Mouse (Mus musculus): ENCODE data around the gene Pramef12. TPM values are rescaled to one million over a fixed set of nuclear protein-coding genes. Genes with fewer than 3 reads are reported as not detected.

Pramef12 gene
- not detected in 2 replicates for polyA plus RNA-seq (2012; ENCODE audit: insufficient read depth, insufficient read length, missing spikeins)

GRCm38 (mm10) chr4:144408290-144408689, at the start of gene Pramef12:
Pramef12 (minus strand) TSS chr4:144408464.
- H3K4me1 ChIP-seq (ENCODE audit: control insufficient read depth, insufficient read depth, low read length), result no peaks in the 10 kb centered on the region
- no peak within 1 kb of the TSS for H3K27ac ChIP-seq (ENCODE audit: insufficient read depth, low read depth, low read length)
- H3K4me3 ChIP-seq (ENCODE audit: insufficient read depth, low read length), result no peak within 1 kb of the TSS
- no peak for TF ChIP-seq POLR2A (IDR thresholded peaks at IDR 0.05; ENCODE audit: borderline replicate concordance, low read depth, low read length)
- no peak for TF ChIP-seq CTCF (IDR thresholded peaks at IDR 0.05; ENCODE audit: low read depth, low read length)

- Histone ChIP-seq H3K27ac (ENCODE audit: insufficient read depth, low read depth, low read length) (no peak within 1 kb of the TSS), H3K4me1 (ENCODE audit: control insufficient read depth, insufficient read depth, low read length) (no peaks in the 10 kb centered on the region), H3K4me3 (ENCODE audit: insufficient read depth, low read length) (no peak within 1 kb of the TSS)
- no peak for TF ChIP-seq POLR2A (IDR thresholded peaks at IDR 0.05; ENCODE audit: borderline replicate concordance, low read depth, low read length)
Observed at GRCm38 (mm10) chr4:144453217-144453616, 45.0 kb upstream of the Pramef12 start, which contains the start of gene Gm9944. Gm9944 (minus strand) TSS chr4:144453317.

GRCm38 (mm10) chr4:144448546-144448945, 40.3 kb upstream of the Pramef12 start:
- TF ChIP-seq POLR2A (IDR thresholded peaks at IDR 0.05; ENCODE audit: borderline replicate concordance, low read depth, low read length) (no peak), CTCF (IDR thresholded peaks at IDR 0.05; ENCODE audit: low read depth, low read length) (no peak)
- no peak overlapping the region for H3K4me3 ChIP-seq (ENCODE audit: insufficient read depth, low read length)

GRCm38 (mm10) chr4:144441582-144441981, 33.3 kb upstream of the Pramef12 start:
- TF ChIP-seq CTCF (IDR thresholded peaks at IDR 0.05; ENCODE audit: low read depth, low read length) (no peak), POLR2A (IDR thresholded peaks at IDR 0.05; ENCODE audit: borderline replicate concordance, low read depth, low read length) (no peak)
- H3K4me1 ChIP-seq (ENCODE audit: control insufficient read depth, insufficient read depth, low read length), result no peaks in the 10 kb centered on the region
- no peak overlapping the region for H3K4me3 ChIP-seq (ENCODE audit: insufficient read depth, low read length)
- no peak overlapping the region for H3K27ac ChIP-seq (ENCODE audit: insufficient read depth, low read depth, low read length)

More at GRCm38 (mm10) chr4:144448546-144448945, 40.3 kb upstream of the Pramef12 start:
- Histone ChIP-seq H3K4me1 (ENCODE audit: control insufficient read depth, insufficient read depth, low read length) (no peaks in the 10 kb centered on the region), H3K27ac (ENCODE audit: insufficient read depth, low read depth, low read length) (no peak overlapping the region)

- no peaks in the 10 kb centered on the region for H3K4me1 ChIP-seq (ENCODE audit: control insufficient read depth, insufficient read depth, low read length)
- no peak overlapping the region for H3K27ac ChIP-seq (ENCODE audit: insufficient read depth, low read depth, low read length)
- H3K4me3 ChIP-seq (ENCODE audit: insufficient read depth, low read length), result no peak overlapping the region
- TF ChIP-seq CTCF (IDR thresholded peaks at IDR 0.05; ENCODE audit: low read depth, low read length) (no peak), POLR2A (IDR thresholded peaks at IDR 0.05; ENCODE audit: borderline replicate concordance, low read depth, low read length) (no peak)
Observed at GRCm38 (mm10) chr4:144441095-144441494, 32.8 kb upstream of the Pramef12 start.

GRCm38 (mm10) chr4:144438672-144439071, 30.4 kb upstream of the Pramef12 start, which contains the start of gene 1700012P22Rik:
1700012P22Rik (minus strand) TSS chr4:144438772.
- Histone ChIP-seq H3K4me3 (ENCODE audit: insufficient read depth, low read length) (no peak within 1 kb of the TSS), H3K4me1 (ENCODE audit: control insufficient read depth, insufficient read depth, low read length) (no peaks in the 10 kb centered on the region), H3K27ac (ENCODE audit: insufficient read depth, low read depth, low read length) (no peak within 1 kb of the TSS)
- no peak for TF ChIP-seq CTCF (IDR thresholded peaks at IDR 0.05; ENCODE audit: low read depth, low read length)
- no peak for TF ChIP-seq POLR2A (IDR thresholded peaks at IDR 0.05; ENCODE audit: borderline replicate concordance, low read depth, low read length)

GRCm38 (mm10) chr4:144433216-144433615, 25.0 kb upstream of the Pramef12 start:
- TF ChIP-seq POLR2A (IDR thresholded peaks at IDR 0.05; ENCODE audit: borderline replicate concordance, low read depth, low read length), result no peak
- Histone ChIP-seq H3K27ac (ENCODE audit: insufficient read depth, low read depth, low read length) (no peak overlapping the region), H3K4me1 (ENCODE audit: control insufficient read depth, insufficient read depth, low read length) (no peaks in the 10 kb centered on the region), H3K4me3 (ENCODE audit: insufficient read depth, low read length) (no peak overlapping the region)

GRCm38 (mm10) chr4:144430723-144431122, 22.5 kb upstream of the Pramef12 start:
- Histone ChIP-seq H3K27ac (ENCODE audit: insufficient read depth, low read depth, low read length) (no peak overlapping the region), H3K4me1 (ENCODE audit: control insufficient read depth, insufficient read depth, low read length) (no peaks in the 10 kb centered on the region), H3K4me3 (ENCODE audit: insufficient read depth, low read length) (no peak overlapping the region)
- no peak for TF ChIP-seq POLR2A (IDR thresholded peaks at IDR 0.05; ENCODE audit: borderline replicate concordance, low read depth, low read length)
- no peak for TF ChIP-seq CTCF (IDR thresholded peaks at IDR 0.05; ENCODE audit: low read depth, low read length)

- H3K4me3 ChIP-seq (ENCODE audit: insufficient read depth, low read length), result no peak overlapping the region
- no peak overlapping the region for H3K27ac ChIP-seq (ENCODE audit: insufficient read depth, low read depth, low read length)
- no peaks in the 10 kb centered on the region for H3K4me1 ChIP-seq (ENCODE audit: control insufficient read depth, insufficient read depth, low read length)
- TF ChIP-seq POLR2A (IDR thresholded peaks at IDR 0.05; ENCODE audit: borderline replicate concordance, low read depth, low read length) (no peak), CTCF (IDR thresholded peaks at IDR 0.05; ENCODE audit: low read depth, low read length) (no peak)
Observed at GRCm38 (mm10) chr4:144428868-144429267, 20.6 kb upstream of the Pramef12 start.

GRCm38 (mm10) chr4:144424590-144424989, 16.3 kb upstream of the Pramef12 start:
- no peak overlapping the region for H3K27ac ChIP-seq (ENCODE audit: insufficient read depth, low read depth, low read length)
- H3K4me1 ChIP-seq (ENCODE audit: control insufficient read depth, insufficient read depth, low read length), result no peaks in the 10 kb centered on the region
- no peak for TF ChIP-seq POLR2A (IDR thresholded peaks at IDR 0.05; ENCODE audit: borderline replicate concordance, low read depth, low read length)
- TF ChIP-seq CTCF (IDR thresholded peaks at IDR 0.05; ENCODE audit: low read depth, low read length), result no peak
- no peak overlapping the region for H3K4me3 ChIP-seq (ENCODE audit: insufficient read depth, low read length)

GRCm38 (mm10) chr4:144420644-144421043, 12.4 kb upstream of the Pramef12 start:
- TF ChIP-seq CTCF (IDR thresholded peaks at IDR 0.05; ENCODE audit: low read depth, low read length) (no peak), POLR2A (IDR thresholded peaks at IDR 0.05; ENCODE audit: borderline replicate concordance, low read depth, low read length) (no peak)
- Histone ChIP-seq H3K27ac (ENCODE audit: insufficient read depth, low read depth, low read length) (no peak overlapping the region), H3K4me1 (ENCODE audit: control insufficient read depth, insufficient read depth, low read length) (no peaks in the 10 kb centered on the region), H3K4me3 (ENCODE audit: insufficient read depth, low read length) (no peak overlapping the region)

Data from bone marrow macrophage, adult 2 months (primary cell).